Mouse (Mus musculus) kidney, postnatal 25 days (tissue): ENCODE results near the gene Ankmy2.

Experiments
- DNase-seq, 2 experiments: peaks; one replicate each; pipeline ENCODE4 v3.0.0; 2021; ENCODE audit warnings: mixed read lengths in 2 of 2

The Ankmy2 gene

DNA sequence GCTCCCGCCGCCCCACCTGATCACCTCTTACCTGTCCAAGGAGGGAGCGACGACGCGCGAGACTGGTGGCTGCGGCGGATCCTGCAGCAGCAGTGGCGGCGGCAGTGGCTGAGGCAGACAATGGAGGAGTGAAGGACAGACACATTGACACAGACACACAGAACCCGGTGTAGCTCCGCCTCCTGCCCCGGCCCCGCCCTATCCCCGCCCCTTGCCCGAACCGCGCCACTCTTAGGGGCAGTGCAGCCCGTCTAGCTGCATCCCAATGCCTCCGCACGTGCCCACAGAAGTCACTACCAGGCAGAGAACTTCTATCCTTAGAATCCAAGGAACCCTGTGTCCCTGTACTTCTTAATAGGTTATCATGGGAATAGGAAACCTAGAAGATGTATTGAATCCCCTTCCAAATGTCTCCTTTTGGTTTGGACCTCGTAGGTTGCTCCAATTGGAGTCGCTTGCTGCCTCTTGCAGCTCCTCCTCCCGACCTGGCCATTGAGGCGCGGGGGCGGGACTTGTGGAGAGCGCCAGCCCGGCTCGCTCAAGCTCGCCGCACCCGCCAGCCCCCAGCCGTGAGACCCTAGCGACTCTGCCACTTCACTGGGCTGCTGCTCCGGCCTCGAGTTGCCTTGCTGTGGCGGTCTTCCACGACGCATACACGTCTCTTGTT, at the start of gene Ankmy2:
Gene Ankmy2, plus strand, starts transcription at position 478 of the 667 bp plus-strand sequence.
- peak; percentile 94 to 97 for DNase-seq

DNA sequence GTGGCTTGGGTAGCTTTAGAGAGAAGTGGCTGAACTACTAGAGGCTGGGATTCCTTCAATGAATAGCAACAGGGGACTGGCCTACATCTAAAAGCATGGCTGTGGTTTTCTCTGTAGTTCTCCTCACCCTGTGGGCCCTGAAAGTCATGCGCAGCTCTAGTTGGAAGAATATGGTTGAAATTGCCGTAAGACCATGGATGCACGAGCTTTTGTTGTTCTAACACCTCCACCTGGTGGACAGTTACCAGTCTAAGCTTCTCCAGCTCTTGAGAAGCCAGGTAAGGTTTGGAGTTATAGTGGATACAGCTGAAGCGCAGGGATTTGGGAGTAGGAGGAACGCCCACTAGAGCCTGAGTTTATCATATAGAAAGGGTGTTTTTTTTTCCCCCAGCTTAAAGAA, 48.5 kb upstream of the Ankmy2 start:
- no peak for DNase-seq

GRCm38 (mm10) chr12:36110457-36110856, 46.5 kb upstream of the Ankmy2 start:
- no peak for DNase-seq

DNA sequence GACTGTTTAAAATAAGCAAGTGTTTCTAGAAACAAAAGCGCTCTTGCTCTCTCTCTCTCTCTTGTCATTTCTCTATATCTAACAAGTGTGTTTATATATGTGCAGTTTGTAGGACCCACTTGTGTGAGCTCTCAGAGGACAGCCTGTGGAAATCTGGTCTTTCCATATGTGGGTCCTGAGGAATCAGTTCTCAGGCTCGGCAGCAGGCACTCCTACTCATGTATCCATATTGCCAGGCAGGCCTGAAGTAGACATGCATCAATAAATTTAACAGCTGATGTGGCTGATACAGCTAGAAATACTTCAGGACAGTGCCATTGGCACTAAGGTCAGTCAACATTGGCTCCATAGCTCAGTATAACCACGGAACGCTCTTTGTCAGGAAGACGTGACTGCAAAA, 45.8 kb upstream of the Ankmy2 start:
- no peak for DNase-seq

DNA sequence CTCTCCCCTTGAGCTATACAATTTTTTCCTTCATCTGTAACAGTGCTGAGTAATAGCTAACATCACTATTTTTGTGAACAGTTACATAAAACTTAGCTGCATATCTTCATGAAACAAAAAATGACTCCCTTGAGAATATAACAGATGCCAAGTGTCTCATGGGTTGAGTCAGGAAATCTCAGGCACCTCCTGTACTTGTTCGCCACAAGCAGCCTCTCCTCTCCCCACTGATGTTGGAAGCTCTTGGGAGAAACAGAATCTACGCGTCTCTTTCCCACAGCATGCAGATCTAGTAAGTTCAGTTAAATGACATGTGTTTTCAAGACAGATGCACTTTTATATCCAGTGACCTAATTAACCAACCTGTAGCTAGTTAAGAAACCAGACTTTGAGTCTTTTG, 44.8 kb upstream of the Ankmy2 start:
- no peak for DNase-seq

DNA sequence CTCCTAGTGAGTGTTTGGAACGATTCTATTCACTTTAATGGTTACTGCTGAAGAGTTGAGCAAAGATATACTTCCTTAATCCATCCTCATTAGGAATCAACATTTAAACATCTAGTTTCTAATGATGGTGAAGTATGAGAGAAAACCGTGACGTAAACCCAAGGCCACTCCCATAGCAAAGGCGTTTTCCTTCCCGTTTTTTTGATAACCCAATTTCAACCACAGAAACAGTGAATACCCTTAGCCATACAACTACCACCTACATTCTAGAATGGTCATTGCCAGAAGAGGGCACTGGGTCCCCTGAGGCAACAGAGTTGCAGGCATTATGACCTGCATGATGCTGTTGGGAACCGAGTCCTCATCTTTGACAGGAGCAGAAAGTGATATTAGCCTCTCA, 39.8 kb upstream of the Ankmy2 start:
- DNase-seq: no peak

DNA sequence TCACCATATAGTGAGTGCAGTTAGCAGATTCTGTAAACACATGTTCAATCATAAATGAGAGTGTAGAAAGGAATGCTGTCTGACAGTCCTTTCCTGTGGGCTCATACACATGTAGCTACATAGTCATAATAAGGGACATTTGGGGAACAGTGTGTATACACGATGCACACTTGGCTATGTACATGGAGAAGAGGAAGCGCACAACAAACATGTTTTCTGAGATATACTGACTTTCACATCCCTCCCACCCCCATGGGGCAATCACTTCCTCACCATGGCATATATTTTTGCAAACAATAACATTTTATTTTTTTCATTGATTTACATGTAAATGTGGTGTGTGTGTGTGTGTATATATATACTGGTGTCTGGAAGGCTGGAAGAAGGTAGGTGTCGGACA, 37.7 kb upstream of the Ankmy2 start:
- no peak for DNase-seq

GRCm38 (mm10) chr12:36126049-36126448, 30.9 kb upstream of the Ankmy2 start:
- peak in 1 of 2 experiments; percentile 13 for DNase-seq

- no peak for DNase-seq
Measured at GRCm38 (mm10) chr12:36129826-36130225, 27.1 kb upstream of the Ankmy2 start.

DNA sequence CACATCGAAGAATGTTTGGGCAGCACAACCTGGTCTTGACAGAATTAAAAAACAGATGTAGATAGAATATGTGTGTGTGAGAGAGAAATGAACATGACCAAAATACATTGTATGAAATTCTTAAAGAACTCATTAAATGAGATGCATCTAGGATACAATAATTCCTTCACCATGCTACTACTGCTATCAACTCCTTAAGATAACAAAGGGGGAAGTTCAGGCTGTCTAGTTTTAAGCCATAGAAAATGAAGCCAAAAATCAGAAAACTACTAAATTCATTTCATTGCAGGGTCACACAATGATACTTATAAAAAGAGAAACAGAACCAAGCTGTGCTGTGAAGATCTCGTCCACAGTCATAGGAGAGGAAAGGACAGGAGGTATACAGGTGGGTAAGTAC, 24.7 kb upstream of the Ankmy2 start:
- no peak for DNase-seq

- no peak for DNase-seq
Measured at GRCm38 (mm10) chr12:36132668-36133067, 24.2 kb upstream of the Ankmy2 start.

- DNase-seq: no peak
Measured at GRCm38 (mm10) chr12:36133547-36133946, 23.4 kb upstream of the Ankmy2 start.

DNA sequence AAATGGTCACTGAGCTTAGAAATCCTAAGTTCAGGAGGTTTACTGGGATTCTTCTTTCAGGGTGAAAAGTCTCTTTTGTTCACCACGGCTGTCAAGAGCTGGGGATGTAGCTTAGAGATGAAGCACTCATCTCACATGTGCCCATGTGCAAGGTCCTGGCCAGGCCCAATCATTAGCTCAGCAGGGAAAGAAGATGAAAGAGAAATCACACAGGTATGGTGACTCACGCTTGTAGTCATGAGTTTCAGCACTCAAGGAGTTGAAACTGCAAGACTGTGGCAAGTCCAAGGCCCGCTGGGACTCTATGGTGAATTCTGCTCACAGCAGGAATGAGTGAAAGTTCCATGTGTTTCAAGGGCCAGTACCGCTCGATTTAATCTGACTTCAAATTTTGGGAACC, 22.8 kb upstream of the Ankmy2 start:
- no peak for DNase-seq

GRCm38 (mm10) chr12:36135409-36135808, 21.5 kb upstream of the Ankmy2 start:
- no peak for DNase-seq

DNA sequence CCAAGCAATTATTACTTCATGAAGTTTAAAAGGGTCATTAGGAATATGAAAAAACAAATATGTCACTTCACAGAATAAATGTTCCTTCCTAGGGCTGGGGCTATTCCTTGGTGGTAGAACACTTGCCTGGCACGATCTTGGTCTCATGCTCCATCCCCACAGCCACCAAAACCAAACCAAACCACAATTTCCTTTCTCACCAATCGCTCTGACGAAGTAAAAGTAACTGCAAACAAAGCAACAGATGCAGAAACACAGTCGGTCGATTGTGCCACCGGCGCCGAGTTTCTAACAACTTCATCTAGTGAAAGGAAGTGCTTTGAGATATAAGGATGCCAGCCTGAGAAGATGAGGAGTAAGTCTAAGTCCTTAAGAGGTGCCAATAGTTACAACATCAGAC, 20.6 kb upstream of the Ankmy2 start:
- DNase-seq: no peak

DNA sequence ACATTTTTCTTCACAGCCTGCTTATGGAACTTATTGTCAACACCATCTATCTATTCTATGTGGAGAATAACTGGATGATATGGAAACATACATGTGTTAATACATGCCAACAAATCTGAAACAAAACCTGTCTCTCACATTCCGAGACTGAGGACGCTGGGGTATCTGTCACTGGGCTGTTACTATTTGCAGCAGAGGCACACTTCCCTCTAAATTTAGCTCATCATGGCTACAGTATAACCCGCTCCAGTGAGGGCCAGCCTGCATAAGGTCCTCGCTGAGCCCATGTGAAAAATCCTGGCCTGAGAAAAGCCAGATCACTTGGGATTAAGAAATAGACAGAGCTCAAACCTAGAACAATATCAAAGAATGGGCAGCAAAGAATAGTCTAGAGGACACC, 19.7 kb upstream of the Ankmy2 start:
- no peak for DNase-seq

DNA sequence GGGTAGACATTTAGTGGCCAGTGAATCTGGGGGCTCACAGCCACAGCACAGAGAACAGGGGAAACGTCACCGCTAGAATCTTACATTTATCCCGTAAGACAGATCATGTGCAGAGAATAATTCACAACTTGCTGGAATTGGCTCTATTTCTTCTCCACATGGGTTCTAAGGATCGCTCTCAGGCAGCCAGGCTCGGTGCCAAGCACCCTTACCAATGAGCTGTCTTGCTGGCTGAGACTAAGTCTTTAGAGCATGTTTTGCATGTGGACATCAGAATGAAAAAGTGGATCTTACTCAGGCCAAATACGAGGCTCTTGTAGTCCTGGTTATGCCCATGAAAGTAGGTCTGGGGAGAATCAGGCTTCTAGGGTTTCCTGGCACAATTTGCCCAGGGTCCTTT, 16.5 kb upstream of the Ankmy2 start:
- DNase-seq: peak in 1 of 2 experiments; percentile 25

GRCm38 (mm10) chr12:36146230-36147011, 10.5 kb upstream of the Ankmy2 start:
- DNase-seq: no peak

DNA sequence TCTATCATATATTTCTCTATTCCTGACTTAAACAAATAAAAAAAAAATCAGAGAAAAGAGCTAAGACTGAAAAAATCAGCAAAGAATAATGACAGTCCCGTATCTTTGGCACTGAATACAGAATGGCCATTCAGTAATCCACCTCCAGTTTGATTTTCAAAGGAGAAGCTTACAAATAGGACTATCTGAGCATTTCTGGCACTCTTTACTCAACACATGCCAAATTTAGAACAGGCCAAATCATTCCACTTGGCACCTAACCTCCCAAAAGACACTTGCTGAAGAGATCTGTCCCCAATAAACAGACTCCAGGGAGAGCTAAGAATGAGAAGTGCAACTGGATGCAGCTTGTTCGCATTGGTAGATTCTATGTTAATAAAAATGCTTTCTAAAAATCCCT, 6.6 kb upstream of the Ankmy2 start:
- DNase-seq: no peak

DNA sequence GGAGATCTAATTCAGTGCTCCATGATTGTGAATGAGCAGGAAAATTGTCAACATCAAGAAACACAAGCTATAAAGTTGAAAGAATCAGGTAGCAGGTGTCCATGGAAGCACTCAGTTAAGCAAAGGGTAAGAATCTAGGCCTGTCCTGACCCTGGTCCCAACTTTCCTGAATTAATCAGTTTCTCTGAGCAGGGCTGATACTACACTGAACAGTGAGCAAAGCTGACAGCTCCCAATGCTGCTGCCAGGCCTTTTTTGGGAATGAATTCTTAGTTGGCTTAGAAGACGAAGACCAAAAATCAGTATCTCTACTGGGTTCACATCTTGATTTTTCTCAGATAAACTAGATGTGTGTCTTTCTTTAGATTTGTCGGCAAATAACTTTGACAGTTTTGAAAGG, 6.2 kb upstream of the Ankmy2 start:
- DNase-seq: no peak

DNA sequence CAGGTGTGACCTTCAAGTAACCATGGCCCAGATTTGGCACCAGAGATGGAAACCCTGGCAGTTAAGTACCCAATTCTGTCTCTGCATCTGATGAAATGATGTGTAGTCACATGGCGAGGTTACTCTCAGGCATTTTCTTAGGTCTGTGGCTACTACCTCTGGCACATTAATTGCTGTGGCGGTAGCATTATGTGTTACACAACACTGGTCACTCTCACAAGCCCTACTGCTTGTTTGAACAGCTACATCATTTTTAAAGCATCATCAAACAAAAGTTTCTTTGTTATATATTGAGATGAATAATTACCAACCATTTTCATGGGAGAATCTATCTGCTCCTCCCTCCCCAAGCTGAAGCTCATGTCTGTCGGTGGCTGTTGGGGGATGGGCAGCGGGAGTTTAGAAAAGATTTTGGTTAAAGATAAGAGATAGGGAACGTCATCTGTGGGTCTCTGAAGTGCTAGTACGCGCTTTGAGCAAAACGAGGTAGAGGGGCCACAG, 1.7 kb upstream of the Ankmy2 start:
- peak in 1 of 2 experiments; percentile 35 for DNase-seq

DNA sequence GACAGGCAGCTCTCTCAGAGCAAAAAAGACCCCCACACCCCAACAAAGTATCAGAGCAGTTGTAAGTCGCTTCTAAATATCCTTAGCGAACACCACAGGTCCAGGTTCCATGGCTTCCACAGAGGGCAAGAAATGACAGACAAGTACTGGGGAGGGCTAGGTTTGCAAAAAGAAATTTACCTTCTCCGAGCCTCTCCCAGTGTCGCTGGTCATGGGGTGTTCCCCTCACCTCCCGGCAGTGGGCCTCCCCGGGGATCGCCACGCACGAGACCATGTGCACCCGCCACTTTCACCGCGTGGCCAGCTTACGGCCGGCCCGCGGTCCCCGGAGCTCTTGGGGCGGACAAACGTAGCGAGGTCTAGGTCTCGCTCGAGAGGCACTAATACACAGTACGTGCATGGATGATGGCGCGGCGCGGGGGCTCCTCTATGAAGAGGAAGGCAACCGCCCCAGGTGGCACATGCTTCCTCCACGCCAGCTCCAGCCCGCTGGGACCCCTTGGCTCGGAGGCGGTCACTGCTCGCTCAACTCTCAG, 745 bp upstream of the Ankmy2 start:
- no peak for DNase-seq

- peak in 1 of 2 experiments; percentile 76 for DNase-seq
Measured at GRCm38 (mm10) chr12:36157304-36157637, 357 bp downstream of the Ankmy2 start.

- DNase-seq: peak; percentile 76 to 90
Measured at GRCm38 (mm10) chr12:36157638-36158308, 859 bp downstream of the Ankmy2 start, which contains the start of gene Bzw2. TSS of gene Bzw2 (minus strand) at chr12:36158080.
